Mouse (Mus musculus) heart, adult 2 months (tissue): Measurements from ENCODE around the gene Ccdc12.

Experiments
- EP300 ChIP-seq: fragments of 200-500 bp; IDR thresholded peaks from 2 replicates; pipeline ENCODE4 v1.6.1; 2011; ENCODE audit warnings: low read depth, low read length, control low read depth; ENCODE audit not compliant: insufficient read depth
- POLR2A ChIP-seq: fragments of 200-500 bp; IDR thresholded peaks from 2 replicates; pipeline ENCODE4 v1.6.1; 2011; ENCODE audit warnings: mild to moderate bottlenecking, low read depth, low read length, control low read depth; ENCODE audit not compliant: insufficient read depth

GRCm38 (mm10) chr9:110624361-110625166 is 31.7 kb upstream of the Ccdc12 start, which contains the start of gene Nradd:
- TF ChIP-seq EP300 = 0 out of 2 replicates have a peak, but pooled peaks have one; percentile 34
- TF ChIP-seq POLR2A = peak; percentile 69
